Mouse (Mus musculus) embryo, embryonic 11 days (tissue): ENCODE data around the gene Slc43a1.

ENCODE experiments used
- DNase-seq: peaks from one replicate; pipeline ENCODE4 v3.0.0-alpha.2; 2015

Gene Slc43a1

DNA sequence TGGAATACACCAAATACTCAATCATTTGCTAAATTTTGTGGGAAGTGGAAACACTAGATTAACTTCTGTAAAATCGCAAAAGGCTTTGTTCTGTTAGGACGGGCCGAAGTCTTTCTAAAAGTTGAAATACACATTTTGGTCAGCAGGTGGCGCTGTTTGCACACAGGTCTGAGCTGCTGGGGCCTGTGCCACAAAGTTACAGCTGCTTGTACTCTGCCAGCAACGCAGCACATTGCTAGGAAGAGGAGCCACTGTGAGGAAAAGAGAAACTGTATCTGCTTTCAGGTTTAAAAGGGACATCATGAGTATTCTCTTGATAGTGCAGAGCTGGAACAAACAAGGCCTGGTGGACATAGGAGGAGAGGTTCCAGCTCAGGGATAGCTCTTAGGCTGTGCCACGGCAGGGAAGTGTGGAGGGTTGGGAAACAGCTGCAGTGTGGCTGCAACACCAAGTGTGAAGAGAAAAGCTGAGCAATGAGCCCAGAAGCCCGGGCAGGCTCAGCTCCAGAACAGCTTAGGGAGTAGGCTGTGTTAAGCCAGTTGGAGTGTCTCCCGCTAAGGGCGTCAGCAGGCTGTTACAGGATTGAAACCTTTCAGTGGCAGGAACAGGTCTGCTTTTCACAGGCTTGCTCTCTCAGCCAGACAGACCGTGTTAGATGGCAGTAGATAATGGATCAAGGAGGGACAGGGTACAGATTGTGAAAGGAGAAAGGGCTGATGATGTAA lies 6.8 kb upstream of the Slc43a1 start:
- peak; percentile 88 for DNase-seq

DNA sequence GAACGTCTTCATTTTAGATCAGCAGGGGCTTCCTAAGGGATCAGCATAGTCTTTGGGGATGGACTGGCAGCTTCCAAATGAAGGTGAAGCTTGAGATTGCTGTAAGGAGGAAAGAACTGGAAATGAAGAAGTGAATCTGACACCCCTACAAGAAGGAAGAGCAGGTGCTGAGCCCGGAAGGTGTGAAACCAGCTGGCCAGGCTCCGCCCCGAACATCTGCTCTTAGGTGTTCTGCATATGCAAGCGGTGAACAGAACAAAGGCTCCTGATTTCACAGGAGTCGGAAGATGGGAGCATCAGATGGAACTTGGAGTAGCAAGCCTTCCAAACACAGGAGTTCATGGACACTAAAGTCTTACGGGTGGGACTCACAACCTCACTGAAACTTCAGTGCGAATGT lies 1.5 kb upstream of the Slc43a1 start:
- no peak for DNase-seq

DNA sequence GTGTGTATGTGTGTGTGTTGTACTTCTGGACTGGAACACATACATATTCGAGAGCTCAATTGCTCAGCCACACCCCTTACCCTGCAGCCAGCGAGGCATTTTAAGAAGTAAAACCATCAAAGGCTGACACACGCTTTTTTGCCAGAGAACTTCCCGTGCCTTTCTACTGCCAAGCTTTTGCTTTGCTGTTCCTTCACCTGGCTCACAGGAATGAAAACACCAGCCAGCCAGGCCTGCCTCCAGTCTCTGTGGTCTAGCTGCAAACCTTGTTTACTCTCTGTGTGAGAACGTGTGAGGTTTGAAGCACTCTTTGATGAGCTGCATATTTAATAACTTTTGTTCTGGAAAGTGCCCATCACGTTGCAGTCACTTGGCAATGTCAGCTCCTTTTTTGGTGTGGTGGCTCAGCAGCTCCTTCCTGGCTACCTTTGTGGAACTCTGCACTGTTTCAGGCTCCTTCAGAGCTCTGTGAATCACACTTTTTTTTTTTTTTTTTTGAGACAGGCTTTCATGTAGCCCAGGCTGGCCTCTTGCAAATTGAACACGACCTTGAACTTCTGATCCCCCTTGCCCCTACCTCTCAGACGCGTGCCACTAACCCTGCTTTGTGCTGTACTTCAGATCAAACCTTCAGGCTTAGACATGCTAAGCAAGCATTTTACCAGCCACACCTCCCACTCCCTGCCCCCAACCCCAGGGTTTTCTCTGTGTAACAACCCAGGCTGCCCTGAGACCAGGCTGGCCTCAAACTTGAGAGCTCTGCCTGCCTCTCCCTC lies 645 bp upstream of the Slc43a1 start:
- DNase-seq, result no peak

DNA sequence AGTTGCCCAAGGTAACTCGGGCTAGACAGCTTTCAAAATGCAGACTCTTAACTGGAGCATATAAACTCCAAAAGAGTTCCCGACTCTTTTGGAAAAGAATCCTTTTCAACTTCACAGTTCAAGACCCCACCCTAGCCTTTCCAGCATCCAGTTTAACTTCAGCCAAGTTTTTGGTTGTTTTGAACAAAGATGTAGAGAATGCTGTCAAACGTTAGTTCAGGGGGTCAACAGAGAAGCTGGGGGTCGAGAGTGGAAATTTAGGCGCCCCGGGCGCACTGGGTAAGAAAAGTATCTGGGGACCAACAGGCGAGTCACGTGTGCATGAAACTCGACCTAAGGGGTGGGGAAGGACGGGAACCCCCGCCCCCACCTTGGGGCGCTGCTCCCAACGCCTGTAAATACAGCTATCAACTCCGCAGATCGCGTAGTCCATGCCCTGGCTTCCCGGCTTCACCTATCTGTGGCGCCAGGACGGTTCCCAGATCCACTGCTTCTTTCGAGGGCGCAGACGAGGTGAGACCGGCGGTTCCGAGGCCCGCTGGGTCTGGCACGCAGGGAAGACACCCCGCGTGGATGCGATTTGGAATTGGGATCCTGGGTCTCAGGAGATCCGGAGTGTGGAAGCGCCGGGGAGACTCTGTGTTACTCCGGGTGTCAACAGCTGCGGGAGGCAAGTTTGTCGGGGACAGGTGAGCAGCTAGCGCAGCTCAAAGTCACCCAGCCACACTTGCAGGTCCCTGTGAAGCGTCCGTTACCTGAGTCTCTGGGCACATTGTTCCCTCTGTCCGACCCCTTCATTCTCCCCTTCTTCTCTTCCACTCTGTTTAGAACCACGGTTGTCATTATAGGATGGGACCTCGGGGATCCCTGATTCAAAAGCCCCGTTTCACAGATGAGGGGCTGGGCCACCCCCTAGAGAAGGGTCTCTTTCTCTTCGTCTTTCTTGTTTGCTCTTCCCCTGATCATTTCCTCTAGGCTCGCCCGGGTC lies 637 bp downstream of the Slc43a1 start:
- DNase-seq, result peak; percentile 73

DNA sequence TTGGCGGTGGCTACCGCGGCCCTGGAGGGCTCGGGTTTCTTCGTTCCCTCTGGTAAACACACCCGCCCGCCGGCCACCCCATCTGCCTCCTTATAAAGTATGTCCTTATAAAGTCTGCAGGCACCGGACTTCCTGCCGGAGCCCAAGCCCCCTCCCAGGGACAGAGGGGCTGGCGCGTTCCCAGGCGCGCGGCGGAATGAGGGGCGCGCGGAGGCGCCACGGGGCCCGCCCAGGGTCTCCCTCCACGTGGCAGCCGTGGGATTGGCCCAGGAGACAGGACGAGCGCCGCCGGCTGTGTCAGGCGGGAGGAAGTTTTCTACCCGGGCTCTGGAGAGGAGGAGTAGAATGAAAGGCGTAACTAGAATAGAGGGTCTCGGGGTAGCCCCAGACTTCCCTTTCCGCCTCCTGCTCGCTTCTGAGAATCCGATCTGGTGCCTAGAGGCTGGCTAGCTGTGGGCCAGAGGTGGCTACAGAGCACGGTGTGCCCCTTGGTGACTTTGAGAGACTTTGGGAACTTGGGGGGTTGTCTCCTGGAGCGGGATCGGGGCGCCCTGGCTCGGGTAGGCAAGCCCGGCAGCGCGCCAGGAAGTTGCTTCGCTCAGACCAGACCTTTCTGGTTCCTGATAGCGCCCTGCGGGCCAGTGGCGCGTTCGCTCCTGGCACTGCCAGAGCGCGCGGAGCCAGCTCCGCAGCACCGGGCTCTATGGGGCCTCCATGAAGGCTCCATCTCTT lies 1.5 kb downstream of the Slc43a1 start:
- DNase-seq, result peak; percentile 94

DNA sequence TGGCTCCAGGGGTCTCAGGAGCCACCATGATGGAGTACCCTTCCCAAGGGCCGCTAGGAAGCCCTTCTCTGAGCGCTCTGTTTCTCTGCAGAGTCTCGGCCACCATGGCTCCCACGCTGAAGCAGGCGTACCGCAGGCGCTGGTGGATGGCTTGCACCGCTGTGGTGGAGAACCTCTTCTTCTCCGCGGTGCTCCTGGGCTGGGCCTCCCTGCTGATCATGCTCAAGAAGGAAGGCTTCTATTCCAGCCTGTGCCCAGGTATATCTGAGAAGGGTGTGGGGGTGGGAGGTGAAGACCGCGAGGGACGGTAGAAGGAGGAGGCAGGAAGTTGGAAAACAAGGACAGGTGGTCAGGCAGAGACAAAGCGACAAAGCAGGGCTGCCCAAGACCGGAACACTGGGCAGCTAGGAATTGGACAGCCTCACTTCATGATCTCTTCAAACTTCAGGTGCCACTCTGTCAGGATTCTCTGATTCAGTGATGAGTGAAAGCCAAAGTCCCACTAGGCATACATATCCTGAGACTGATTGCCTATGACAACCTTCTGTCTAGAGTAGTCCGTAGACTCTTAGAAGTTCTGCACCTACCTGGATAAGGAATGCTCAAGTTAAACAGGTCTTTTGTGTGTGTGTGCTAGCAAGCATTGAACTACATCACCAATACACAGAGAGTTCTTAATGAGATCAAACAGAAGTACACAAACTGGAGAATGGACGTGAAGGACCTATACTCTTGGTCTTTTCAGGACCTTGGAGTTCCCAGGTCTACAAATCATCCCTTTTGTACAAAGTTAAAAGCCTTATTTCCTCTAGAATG lies 2.3 kb downstream of the Slc43a1 start:
- DNase-seq, result peak; percentile 27

DNA sequence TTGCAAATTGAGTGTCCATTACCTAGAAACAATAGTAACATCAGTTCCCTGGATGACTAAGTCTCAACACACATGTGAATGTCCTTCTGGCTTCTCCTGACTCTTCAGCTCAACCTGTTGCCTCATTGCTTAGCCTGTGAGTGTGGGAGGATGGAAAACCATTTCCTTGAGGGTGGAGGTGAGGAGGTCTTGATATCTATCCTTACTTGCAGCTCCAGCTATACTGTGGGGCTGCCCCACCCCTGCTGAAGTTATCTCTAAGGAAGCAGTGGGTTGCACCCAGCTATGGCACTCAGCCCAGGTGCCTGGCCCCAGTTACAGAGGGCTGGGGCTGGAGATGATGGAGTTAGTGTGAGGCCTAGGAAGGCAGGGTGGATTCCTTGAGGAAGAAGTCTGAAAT lies 3.3 kb downstream of the Slc43a1 start:
- no peak for DNase-seq

DNA sequence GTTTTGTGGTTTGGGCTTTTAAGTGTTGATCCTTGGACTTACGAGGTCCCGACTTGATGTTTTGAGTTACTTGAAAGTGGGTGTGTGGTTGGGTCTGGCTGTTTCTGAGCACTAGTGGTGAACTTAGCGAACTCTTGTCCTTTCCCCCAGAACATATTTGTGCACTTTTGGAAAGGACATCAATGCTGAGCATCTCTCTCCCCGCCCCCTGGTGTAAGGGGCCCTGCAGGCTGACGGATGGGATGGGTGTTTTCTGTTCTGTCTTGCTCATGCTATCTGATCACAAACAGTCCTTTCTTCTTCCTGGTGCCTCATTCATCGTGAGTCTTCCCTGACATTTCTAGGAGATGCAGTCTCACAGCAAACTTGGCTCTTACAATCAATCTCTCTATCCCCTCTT lies 5.0 kb downstream of the Slc43a1 start:
- DNase-seq, result no peak

DNA sequence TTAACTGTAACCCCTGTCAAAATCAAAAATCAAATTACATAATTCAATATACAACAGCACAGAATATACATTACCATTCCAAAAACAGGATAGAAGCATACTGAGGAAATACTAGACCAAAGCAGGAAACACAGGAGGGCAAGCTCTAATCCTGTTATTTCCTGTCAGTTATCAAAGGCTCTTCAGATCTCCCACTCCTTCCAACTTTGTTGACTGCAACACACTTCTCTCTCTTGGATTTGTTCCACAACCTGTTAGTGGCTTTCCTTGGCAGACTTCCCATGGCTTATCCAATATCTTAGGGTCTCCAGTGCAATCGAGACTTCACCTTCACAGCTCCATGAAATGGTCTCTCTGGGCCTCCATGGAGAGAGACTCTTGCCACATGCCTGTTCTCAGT lies 6.6 kb downstream of the Slc43a1 start:
- DNase-seq, result no peak

DNA sequence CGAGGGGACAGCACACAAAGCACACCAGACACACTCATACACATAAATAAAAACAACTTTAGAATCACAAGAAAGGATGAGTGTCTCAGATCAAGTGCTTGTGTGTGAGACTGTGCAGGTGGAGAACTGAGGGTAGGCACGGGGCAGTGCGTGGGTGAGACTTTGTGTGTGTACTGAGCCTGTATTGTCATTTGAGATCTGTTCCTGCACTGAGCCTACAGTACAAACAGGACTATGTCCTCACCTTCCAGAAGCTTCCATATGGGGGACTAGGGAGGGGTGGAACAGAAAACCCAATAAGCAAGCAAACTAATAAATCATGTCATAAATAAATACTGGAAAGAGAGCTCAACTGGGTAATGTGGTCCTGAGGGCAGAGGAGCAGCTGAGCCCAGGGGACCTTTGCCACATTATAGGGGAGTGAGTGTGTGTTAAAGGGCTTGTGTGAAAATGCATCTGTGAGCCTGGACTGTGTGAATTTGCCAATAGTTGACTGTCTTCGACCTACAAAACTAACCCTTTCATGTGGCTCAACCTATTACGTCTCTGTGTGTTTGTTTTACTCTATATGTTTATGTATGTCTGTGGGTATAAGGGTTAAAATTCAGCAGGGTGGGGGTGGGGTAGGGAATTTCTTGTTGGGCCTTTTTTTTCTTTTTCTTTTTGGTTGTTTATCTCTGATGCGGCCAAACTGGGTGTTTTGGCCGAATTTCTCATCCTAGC lies 11.9 kb downstream of the Slc43a1 start:
- no peak for DNase-seq

DNA sequence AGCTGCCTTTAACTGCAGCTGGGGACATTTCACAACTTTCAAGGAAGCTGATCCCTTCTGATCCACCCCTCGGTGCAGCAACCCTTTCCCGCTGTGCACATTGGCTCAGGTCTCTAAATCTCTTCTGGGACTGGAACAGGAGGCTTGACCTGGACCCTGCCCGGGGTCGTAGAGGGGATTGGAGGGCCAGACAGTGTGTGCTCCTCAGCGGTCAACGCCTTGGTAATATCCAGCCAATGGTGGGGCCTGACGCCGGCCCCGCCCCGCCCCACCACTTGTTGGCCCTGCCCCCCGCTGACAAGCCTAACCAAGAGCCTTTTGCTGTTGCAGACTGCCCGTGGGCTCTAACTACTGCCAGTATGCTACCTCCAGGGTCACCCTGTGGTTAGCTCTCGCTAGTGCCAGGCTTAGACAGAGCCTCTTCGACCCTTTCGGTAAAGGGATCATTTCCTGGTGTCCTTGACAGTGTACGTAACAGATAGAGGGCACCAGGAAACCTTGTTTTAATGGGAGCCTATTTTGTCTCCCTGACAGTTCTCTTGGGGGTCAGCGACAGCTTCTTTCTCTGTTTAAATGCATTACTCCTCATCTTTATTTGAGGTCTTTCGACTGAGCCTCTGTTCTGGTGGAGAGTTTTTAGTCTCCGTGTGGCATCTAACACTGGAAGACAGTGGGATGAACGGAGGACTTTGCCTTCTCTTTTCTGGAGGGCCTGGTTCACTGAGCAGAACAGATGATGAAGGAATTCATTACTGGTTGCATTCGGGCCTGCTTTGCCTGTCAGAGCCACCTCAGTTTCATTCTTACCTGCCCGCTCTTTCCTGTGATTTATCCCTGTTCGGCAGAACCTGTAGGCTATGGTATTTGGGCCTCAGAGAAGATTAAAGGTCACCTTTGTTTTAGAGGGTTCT lies 12.7 kb downstream of the Slc43a1 start:
- peak; percentile 77 for DNase-seq

DNA sequence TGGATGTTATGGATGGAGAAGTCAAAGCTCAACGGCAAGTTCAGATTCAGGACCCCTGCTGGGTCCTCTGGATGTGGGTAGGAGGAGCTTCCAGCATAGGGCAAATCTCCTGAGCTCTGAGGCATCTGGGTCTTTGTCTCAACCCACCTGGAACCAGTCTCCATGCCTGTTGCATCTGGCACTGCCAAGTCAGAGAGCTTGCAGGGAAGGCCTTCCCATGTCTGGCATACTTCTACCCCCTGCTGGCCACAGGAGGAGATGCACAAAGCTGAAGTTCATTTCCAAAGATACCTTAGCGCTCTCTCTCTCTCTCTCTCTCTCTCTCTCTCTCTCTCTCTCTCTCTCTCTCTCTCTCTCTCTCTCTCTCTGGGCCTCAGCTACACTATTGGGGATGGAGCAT lies 17.1 kb downstream of the Slc43a1 start:
- DNase-seq, result peak; percentile 69

DNA sequence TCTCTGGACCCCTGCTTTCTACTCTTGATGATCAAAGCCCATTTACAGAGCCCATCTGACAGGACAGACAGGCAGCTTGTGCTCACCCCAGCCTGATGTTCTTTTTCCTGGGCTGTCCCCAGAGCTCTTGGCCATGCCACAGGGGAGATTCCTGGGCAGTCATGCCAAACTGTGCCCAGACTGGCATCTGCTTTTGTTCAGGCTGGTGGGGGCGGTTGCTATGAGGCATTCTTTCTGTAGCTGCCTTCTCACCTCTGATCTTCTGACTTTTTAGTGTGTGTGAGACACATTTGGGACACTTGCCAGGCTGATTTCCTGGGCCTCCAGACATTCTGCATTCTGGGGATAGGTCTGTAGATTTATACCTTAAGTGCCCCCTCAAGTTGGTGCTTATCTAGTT lies 19.9 kb downstream of the Slc43a1 start:
- DNase-seq, result no peak

DNA sequence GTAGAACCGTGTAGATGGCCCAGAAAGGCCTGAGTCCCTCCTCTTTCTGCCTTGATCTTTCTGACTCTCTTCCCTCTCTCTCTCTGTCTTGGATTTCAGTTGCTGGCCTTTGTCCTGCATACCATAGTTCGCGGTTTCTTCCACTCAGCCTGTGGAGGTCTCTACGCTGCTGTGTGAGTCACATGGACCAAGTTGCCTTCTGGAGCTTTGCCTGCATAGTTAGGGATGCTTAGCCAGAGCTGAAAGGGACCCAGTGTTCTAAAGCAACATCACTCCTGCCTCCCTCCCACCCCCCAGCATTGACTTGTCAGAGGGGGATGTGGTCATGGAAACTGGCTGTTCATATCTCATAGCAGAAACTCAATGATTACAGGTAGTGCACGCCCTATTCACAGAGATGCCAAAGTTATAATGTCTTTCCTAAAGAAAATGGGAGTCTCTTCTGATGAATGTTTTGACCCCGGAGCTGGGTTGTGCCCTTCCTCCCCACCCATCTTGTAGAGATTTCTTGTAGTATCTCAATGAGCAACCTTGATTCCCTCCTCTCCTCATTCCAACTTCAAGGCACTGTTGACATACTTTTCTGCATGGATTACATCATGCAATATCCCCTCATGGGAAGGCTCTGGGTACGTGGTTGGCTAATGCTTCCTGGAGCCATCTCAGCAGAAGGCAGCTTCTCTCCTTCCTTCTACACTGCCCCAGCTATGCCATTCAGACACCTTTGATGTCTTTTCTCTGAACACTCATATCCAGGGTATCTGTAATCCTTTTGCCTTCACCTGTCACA lies 21.5 kb downstream of the Slc43a1 start:
- no peak for DNase-seq

DNA sequence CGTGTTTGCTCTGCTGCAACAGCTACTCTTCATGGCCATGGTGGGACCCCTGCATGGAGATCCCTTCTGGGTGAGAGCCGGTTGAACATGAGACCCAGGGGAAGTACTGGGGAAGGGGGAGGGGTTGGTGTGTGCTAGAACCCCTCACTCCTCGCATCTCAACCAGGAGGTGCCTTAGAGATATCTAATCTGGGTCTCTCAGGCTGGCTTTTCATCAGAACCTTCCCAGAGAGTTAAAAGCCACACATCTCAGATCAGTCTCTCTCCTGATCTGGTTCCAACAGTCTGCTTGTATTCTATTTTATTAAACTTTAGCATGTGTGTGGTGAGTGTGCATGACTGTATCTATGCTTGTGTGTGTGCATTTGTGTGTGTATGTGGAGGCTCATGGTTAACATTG lies 22.8 kb downstream of the Slc43a1 start:
- DNase-seq, result no peak

DNA sequence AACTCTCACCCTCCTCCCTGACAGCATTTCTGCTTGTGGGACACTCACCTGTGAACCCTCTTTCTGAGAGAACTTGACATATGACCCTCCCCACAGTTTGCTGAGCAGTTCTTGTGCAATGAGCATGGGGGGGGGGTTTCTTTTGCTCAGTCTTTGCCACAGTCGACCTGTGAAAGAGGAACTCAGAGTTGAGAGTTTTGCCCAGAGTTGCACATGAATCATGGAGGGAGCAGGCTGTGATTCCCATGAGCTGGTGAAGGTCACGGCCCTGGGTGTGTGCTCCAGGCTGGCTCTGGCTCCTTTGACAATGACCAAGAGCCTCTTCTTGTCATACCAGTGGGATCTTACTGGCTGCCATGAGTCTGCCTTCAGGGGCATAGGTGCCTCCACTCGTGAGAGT lies 23.6 kb downstream of the Slc43a1 start:
- DNase-seq, result no peak

DNA sequence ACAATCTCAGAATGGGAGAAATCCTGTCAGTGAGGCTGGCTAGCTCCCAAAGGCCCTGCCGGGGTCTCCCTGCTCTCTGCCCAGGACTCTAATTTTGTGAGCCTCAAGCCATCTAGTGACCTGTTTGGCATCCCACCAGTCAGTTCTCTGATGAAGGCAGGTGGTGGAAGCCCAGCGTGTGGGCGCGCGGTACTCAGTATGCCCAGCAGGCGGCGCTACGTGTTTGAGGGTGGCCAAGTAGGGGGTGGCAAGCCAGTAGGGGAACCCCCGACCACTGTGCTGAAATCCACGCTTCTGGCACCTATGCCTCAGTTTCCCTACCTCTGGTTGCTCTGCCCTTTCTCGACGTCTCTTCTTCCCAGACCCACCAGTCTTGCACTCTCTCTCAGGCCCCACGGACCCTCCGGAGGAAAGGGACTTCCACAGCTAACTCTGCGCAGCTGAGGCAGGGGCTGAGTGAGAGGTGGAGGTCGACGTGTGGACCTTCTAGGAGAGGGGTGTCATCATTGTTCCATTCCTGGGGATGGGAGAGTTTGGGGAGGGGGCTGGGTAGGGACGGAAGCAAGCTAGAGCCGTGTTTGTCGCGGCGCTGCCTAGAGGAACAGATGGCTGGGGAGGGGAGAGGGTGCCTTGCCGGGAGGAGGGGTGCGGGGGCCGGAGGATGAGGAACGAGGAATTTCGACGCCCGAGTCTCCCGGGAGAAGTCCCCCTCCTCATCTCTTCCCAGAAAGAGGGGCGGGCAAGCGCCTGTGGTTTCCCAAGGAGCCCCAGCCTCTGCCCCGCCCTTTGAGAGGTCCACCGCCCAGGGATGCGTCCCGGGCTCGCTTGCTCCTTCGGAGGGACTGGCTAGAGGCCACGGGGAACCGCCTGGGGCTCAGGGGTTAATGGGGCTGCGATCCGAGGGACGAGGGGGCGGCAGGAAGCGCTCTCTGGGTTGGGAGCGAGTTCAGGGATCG lies 27.2 kb downstream of the Slc43a1 start:
- peak; percentile 70 for DNase-seq

DNA sequence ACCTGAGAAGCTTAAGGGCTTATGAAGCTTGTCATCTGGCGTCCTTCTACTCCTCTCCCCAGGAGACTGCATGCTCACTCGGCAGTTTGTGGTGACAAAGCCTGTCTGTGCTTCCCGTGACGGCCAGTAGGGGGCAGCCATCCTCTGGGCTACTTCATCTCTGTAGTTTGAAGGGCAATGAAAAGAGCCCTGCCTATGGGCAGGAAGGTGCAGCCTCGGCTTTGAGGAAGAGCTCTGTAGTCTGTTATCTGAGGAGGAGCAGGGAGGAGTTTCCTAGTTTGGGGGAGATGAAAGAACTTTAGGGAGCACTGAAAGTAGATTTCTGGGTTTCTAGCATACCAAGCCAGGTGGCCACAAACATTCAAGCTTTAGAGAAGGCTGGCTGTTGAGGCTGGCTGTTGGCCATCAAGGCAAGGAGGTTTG lies 29.9 kb downstream of the Slc43a1 start:
- peak; percentile 69 for DNase-seq
